Mouse (Mus musculus) forebrain, postnatal 0 days (tissue): ENCODE measurements around the gene Vps45. TPM values are rescaled to one million over a fixed set of nuclear protein-coding genes. Genes with fewer than 3 reads are reported as not detected.
A peak's percentile ranks its signal among the peaks of the same experiment; 100 is the strongest.
"Not testable (repeated sequence)": the region's sequence is repeated elsewhere in the genome, so short reads cannot be mapped to it uniquely, and the experiment has no call there.

Experiments used
- ATAC-seq: fragments of 200-750 bp; cut with Nextera tagmentation; 2 replicates; pipeline ENCODE4 v1.8.0; 2017; ENCODE audit warnings: mild to moderate bottlenecking, moderate library complexity
- DNase-seq: peaks from one replicate; pipeline ENCODE4 v3.0.0-alpha.2; 2015
- H3K27ac ChIP-seq: fragments of 300-500 bp; sonication (generic); 2 replicates; pipeline ENCODE4 v1.5.1; 2014; ENCODE audit warnings: low read depth, mild to moderate bottlenecking, antibody characterized with exemption, low read length, moderate library complexity, mixed read lengths
- H3K27me3 ChIP-seq: fragments of 300-500 bp; sonication (generic); 2 replicates; pipeline ENCODE4 v1.6.1; 2014; ENCODE audit warnings: mild to moderate bottlenecking, low read length, mixed read lengths; ENCODE audit not compliant: insufficient read depth
- H3K36me3 ChIP-seq: fragments of 300-500 bp; sonication (generic); 2 replicates; pipeline ENCODE4 v1.6.1; 2014; ENCODE audit warnings: mild to moderate bottlenecking, moderate library complexity; ENCODE audit not compliant: insufficient read depth
- H3K4me1 ChIP-seq: fragments of 300-500 bp; sonication (generic); 2 replicates; pipeline ENCODE4 v1.6.1; 2014; ENCODE audit warnings: antibody characterized with exemption; ENCODE audit not compliant: insufficient read depth
- H3K4me2 ChIP-seq: fragments of 300-500 bp; sonication (generic); 2 replicates; pipeline ENCODE4 v1.6.1; 2014; ENCODE audit warnings: low read depth, mild to moderate bottlenecking, moderate library complexity
- H3K4me3 ChIP-seq: fragments of 300-500 bp; sonication (generic); 2 replicates; pipeline ENCODE4 v1.5.1; 2014; ENCODE audit warnings: low read depth, low read length, mixed read lengths
- H3K9ac ChIP-seq: fragments of 300-500 bp; sonication (generic); 2 replicates; pipeline ENCODE4 v1.6.1; 2014; ENCODE audit warnings: mild to moderate bottlenecking
- H3K9me3 ChIP-seq: fragments of 300-500 bp; sonication (generic); 2 replicates; pipeline ENCODE4 v1.6.1; 2016; ENCODE audit warnings: low read length
- CTCF ChIP-seq: sonication (generic); IDR thresholded peaks from 2 replicates; pipeline ENCODE4 v1.5.1; 2016; ENCODE audit warnings: antibody characterized with exemption, control low read depth, low read depth
- WGBS: fragments of 180-500 bp; shearing (Covaris S2); extraction: QIAGEN DNeasy Blood & Tissue Kit; methylation state at CpG from one replicate; pipeline ENCODE4 v1.1.7; 2014; 5-methylcytosine and 5-hydroxymethylcytosine counted together
- polyA plus RNA-seq: library from polyadenylated mRNA; unstranded; fragments of >200 nt; fragmentation: Nextera tagmentation; extraction: Ambion mirVana; gene quantifications from 2 replicates; pipeline ENCODE4 v1.2.1, GENCODE M21; 2015
- total RNA-seq: library from RNA; depleted of rRNA; stranded (reverse); fragments of >200 nt; gene quantifications from 2 replicates; pipeline ENCODE4 v1.2.3, GENCODE M21; 2014

Gene Vps45
- total and polyA plus RNA-seq, 2 experiments from 2014 or later: 60.5 to 65.1 TPM

GRCm38 (mm10) chr3:95963230-95963629 is 95.0 kb downstream of the Vps45 start:
- Histone ChIP-seq H3K36me3 (no peaks in the 10 kb centered on the region), H3K9me3 (no peaks in the 10 kb centered on the region), H3K4me3 (no peak overlapping the region), H3K4me2 (no peak overlapping the region), H3K9ac (no peak overlapping the region), H3K4me1 (no peaks in the 10 kb centered on the region), H3K27ac (no peak overlapping the region), H3K27me3 (no peaks in the 10 kb centered on the region)
- 40% methylated on average over 2 of the region's 2 CpGs for WGBS
- ATAC-seq: no peak
- TF ChIP-seq CTCF: no peak
- no peak for DNase-seq

DNA sequence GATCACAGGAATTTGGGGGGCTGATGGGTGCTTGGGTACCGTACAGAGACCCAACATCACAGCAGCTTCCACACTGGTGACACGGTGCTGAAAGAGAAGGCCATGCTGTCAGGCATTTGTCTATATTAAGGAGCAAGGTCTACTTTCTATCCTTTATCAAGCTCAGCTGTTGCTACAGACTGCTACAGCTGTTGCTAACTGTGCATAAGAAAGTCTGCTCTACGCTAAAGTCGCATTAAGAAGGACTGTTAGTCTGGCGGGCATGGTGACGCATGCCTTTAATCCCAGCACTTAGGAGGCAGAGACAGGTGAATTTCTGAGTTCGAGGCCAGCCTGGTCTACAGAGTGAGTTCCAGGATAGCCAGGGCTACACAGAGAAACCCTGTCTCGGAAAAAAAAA is 96.1 kb downstream of the Vps45 start:
- H3K36me3 ChIP-seq, H3K4me3 ChIP-seq, H3K9me3 ChIP-seq, H3K4me1 ChIP-seq, H3K4me2 ChIP-seq, H3K27ac ChIP-seq, H3K27me3 ChIP-seq, DNase-seq, H3K9ac ChIP-seq, ATAC-seq: not testable (repeated sequence)
- 85% methylated on average over 8 of the region's 8 CpGs for WGBS

GRCm38 (mm10) chr3:95959807-95960206 is 98.5 kb downstream of the Vps45 start:
- 95% methylated on average over 1 of the region's 1 CpGs for WGBS
- no peak overlapping the region for H3K27ac ChIP-seq
- no peaks in the 10 kb centered on the region for H3K9me3 ChIP-seq
- no peaks in the 10 kb centered on the region for H3K27me3 ChIP-seq
- H3K4me2 ChIP-seq: no peak overlapping the region
- peak; percentile 31; the same call in 1 of the 2 replicates for TF ChIP-seq CTCF
- DNase-seq (no peak), ATAC-seq (no peak)
- no peaks in the 10 kb centered on the region for H3K36me3 ChIP-seq
- H3K9ac ChIP-seq: no peak overlapping the region
- H3K4me1 ChIP-seq: no peaks in the 10 kb centered on the region
- no peak overlapping the region for H3K4me3 ChIP-seq

GRCm38 (mm10) chr3:95959082-95959481 is 99.2 kb downstream of the Vps45 start:
- no peak overlapping the region for H3K9ac ChIP-seq
- DNase-seq (peak; percentile 33), ATAC-seq (no peak)
- no peak overlapping the region for H3K4me3 ChIP-seq
- WGBS: 77% methylated on average over 5 of the region's 5 CpGs
- H3K27me3 ChIP-seq: no peaks in the 10 kb centered on the region
- TF ChIP-seq CTCF: peak; percentile 63
- H3K4me2 ChIP-seq: no peak overlapping the region
- no peak overlapping the region for H3K27ac ChIP-seq
- no peaks in the 10 kb centered on the region for H3K36me3 ChIP-seq
- H3K9me3 ChIP-seq: no peaks in the 10 kb centered on the region
- no peaks in the 10 kb centered on the region for H3K4me1 ChIP-seq

DNA sequence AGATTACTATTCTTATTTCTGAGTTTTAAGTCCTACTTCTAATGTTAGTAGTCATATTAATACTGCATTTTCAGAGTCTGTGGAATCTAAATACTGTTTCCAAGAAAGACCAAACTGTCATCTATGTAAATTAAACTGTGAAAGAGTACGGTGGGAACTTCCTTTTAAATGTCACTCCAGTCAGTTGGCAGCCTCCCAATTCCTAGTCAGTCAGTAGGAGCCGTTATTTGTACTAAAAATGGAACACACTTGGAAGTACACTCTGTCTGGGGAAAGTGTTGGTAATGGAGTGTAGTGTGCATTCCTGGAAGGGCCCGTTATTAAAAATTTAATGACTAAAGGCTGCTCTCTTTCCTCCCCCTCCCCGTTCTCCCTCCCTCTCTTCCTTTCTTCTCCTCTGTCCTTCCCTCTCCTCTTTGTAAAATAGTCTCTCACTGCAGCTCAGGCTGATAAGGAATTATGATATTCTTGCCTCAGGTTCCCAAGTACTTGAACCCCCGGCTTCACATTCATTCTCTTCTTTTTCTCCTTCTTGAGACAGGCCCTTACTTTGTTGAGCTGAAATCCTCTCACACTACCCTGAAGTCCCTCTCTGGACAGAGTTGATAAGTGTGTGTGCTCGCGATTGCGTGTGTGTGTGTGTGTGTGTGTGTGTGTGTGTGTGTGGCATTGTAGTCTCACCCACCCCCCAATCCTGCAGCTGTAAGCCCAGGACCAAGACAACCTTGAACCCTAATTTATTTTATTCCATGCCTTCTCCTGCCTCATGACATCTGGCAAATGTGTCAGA is 100.7 kb downstream of the Vps45 start:
- peak overlapping the region; percentile 54 for H3K27ac ChIP-seq
- WGBS: 48% methylated on average over 8 of the region's 8 CpGs
- H3K9ac ChIP-seq: no peak overlapping the region
- no peaks in the 10 kb centered on the region for H3K27me3 ChIP-seq
- no peaks in the 10 kb centered on the region for H3K36me3 ChIP-seq
- no peak overlapping the region for H3K4me3 ChIP-seq
- ATAC-seq (peak; percentile 81), DNase-seq (peak; percentile 73)
- no peaks in the 10 kb centered on the region for H3K9me3 ChIP-seq
- H3K4me1 ChIP-seq: no peaks in the 10 kb centered on the region
- TF ChIP-seq CTCF: no peak
- H3K4me2 ChIP-seq: no peak overlapping the region

DNA sequence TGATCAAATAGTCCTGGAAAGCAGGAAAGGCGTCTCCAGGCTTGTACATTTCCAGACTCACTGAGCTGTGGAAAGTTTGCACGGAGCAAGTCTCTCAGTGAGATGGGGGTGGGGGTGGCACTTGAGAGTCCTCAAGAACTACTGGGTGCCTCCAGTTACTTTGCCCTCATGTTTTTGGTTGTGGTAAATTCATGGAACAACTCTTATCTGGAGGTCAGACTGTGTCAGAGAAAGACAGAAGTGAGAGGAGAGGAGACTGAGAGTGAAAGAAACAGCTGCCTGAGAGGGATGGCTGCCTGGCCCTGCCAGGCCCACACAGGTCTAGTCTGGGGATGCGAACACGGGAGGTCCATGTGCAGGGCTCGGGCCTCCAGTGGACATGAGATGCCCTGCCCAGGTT is 102.9 kb downstream of the Vps45 start:
- Histone ChIP-seq H3K9me3 (no peaks in the 10 kb centered on the region), H3K4me1 (no peaks in the 10 kb centered on the region), H3K36me3 (no peaks in the 10 kb centered on the region), H3K27ac (no peak overlapping the region), H3K4me2 (no peak overlapping the region), H3K27me3 (no peaks in the 10 kb centered on the region), H3K9ac (no peak overlapping the region), H3K4me3 (no peak overlapping the region)
- ATAC-seq: no peak
- 98% methylated on average over 5 of the region's 5 CpGs for WGBS
- TF ChIP-seq CTCF: no peak
- DNase-seq: no peak

DNA sequence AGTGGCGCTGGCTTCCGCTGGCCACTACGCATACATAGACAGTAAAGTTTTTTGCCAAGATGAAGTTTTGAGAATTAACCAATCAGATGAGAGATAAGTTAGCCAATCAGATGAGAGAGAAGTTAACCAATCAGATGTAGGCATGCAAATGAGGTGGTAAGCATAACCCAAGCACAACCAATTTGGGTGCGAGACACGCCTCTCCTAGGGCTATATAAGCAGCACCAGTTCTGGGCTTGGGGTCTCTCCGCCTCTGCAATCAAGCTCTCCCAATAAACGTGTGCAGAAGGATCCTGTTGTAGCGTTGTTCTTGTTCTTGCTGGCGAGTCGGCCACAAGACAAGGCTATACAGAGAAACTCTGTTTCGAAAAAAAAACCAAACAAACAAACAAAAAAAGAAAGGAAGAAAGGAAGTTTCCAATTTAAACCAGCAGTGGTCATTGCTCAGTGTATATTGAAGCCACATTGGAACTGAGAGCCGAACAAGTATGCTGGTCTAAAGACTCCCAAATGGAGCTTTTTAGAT is 103.6 kb downstream of the Vps45 start:
- H3K4me2 ChIP-seq, H3K27me3 ChIP-seq, H3K9ac ChIP-seq, H3K4me1 ChIP-seq, H3K27ac ChIP-seq, H3K9me3 ChIP-seq, ATAC-seq, H3K4me3 ChIP-seq, DNase-seq, H3K36me3 ChIP-seq: not testable (repeated sequence)
- WGBS: 91% methylated on average over 12 of the region's 12 CpGs
